Mouse (Mus musculus): ENCODE measurements around the gene Olfr99.
"Not testable (repeated sequence)": the region's sequence is repeated elsewhere in the genome, so short reads cannot be mapped to it uniquely, and the experiment has no call there.

Olfr99 gene

DNA sequence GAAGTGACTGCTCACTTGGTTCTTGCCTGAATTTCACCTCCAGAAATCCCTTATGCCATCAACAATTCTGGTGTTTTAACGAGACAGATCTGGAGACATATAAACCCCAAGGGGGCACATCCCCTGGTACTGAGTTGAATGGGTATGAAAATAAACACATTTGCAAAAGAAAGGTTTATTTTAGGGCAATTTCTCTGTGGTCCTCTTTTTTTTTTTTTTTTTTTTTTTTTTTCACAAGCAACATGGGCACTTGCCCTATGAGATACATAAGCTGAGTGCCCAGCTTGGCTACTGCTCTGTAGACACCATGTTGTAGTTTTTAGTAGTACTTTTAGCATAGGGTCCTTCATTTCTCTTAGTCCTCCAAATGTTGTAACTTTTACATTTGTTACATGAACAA, at the start of gene Olfr99:
Gene Olfr99, minus strand, starts transcription at position 101 of the 400 bp plus-strand sequence.
- DNase-seq, result no peak

DNA sequence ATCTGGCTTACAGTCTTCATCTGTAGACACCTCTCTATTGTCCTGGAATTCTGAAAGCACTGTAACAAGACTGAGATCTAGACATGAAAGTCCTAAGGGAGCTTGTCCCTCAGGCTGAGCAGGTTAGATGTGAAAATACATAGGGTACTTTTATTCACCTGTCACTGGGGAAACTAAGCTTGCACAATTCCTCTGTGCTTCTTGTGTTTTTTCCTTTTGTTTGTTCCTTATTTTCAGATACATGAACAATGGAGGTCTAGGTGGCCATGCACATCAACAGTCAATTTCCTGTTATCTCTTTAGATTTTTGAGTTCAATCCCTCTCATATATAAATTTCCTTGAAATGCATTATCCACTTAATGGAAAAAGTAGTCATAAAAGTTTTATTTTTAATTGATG, 33.7 kb upstream of the Olfr99 start, which contains the start of gene Olfr102:
Gene Olfr102, minus strand, starts transcription at position 101 of the 400 bp plus-strand sequence.
- DNase-seq, result no peak

DNA sequence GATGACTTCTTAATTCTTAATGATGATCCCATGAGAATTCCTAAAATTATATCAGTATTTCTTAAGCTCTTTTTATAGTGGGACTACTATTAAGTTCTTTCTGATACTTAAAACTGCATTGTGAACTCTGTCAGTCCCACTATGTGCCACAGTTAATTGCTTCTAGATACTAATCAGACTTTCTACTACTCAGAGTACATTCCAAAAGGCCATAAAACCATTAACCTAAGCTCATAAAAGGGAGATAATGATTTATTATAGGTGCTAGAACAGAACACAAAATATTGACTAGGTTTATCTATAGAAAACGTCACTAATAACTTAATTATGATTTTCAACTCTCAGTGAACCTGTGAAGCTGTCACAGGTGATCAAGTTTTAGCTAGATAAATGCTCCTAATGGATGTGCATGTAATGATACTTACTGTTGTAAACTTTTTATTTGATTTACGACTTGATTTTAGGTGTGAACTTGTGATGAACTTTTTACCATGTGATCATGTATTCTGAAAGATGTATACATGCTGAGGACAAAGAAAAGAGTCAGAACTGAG, 27.0 kb upstream of the Olfr99 start:
- no peak for DNase-seq

DNA sequence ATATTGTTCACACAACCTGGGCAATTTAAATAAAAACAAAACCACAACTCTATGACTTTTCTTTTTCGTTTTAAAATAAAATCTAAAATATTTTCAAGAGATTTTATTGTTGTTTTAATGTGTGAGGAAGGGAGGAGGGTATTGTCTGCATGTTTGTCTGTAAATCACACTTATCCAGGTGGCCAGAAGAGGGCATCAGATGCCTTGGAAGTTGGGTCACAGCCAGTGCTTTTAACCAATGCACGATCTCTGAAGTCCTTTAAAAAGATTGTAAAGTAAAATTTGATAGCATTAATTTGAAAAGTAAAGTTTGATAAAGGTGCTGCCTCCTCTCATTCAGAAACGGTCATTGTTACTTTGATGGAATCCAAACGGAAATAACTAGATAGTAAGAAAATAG, 25.2 kb upstream of the Olfr99 start:
- peak; percentile 1 to 4 for DNase-seq

DNA sequence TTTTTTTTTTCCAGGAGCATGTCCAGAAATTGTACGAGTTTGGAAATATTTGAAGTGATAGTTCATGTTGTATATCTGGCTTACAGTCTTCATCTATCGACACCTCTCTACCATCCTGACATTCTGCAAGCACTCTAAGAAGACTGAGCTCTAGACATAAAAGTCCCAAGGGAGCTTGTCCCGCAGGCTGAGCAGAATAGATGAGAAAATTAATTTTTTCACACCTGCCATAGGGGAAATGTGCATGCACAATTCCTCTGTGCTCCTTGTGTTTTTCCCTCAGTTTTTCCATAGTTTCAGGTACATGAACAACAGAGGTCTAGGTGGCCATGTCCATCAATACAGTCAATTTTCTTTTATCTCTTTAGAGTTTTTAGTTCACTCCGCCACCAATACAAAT, 21.0 kb upstream of the Olfr99 start, which contains the start of gene Olfr101:
Gene Olfr101, minus strand, starts transcription at position 101 of the 400 bp plus-strand sequence.
- DNase-seq, result no peak

DNA sequence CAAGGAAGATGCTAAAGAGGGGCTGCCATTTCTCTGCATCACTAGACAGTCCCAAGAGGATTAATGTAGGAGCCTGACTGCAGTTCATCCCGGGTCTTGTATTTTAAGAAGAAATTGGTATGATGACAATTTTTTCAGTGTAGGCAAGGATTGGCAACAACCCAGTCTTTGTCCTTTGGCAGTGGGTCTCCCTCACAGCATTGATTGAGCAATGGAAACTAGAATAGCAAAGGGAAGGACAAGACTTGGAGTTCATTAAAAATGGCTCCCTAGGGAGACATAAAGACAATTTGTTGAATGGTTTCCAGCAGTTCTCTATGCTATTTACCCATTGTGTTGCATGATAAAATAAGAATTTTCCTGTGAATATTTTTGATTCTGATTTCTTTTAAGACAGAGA, 2.9 kb downstream of the Olfr99 start:
- DNase-seq, result no peak

DNA sequence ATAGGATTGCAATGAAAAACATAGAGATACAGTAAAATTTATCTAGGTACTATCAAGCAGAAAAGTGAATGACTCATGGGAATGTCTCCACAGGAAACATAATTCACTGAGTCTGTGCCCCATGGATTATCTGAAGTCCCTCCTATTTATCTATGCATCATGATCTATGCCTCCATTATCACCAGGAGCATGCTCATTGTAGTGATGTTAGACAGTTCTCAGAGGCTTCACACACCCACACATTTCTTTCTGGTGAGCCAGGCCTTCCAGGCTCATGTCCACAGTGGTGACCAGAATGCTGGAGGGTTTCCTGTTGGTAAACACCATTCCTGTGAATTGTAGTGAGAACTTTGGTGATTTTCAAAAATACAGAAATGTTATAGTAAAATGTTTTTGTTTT, 6.7 kb downstream of the Olfr99 start:
- DNase-seq, result no peak

DNA sequence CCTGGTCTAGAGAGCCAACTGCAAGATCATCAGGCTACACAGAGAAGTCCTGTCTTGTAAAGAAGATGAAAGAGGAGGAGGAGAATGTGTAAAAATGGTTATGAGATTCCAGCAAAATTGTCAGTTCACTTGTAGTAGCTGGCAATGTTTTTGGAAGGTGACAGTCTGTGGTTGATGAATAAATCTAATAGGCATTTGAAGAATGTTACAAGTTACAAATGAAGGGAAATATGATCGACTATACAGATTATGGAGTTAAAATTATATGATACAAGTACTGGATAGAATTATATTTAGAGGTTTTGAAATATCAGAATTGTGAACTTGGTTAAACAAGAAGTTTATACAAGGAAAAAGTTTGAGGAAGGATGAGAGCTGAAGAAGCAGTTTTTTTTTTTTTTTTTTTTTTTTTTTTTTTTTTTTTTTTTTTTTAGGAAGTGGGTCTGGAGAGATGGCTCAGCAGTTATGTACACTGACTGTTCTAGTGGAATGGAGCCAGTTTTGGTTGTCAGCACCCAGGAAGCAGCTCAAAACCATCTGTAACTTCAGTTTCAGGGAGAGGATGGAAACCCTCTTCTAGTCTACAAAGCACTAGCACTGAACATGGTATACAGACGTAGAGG, 7.5 kb downstream of the Olfr99 start:
- DNase-seq, result no peak

DNA sequence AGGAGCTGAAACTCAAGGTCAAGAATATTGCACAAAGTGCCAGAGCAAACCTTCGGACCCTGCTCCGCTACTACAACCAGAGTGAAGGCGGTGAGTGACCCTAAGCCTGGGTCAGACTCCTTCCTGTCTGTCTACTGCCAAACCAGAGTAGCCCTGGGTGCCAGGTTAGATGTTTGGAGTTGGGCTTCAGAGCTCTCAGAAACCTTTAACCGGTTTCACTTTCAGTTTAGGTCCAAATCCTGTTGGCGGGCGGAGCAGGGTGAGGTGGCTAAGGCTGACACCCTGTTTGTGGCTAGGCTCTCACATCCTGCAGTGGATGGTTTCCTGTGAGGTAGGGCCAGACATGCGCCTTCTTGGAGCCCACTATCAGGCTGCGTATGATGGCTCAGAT, 12.6 kb downstream of the Olfr99 start:
- peak in 1 of 2 experiments; percentile 8 for DNase-seq

DNA sequence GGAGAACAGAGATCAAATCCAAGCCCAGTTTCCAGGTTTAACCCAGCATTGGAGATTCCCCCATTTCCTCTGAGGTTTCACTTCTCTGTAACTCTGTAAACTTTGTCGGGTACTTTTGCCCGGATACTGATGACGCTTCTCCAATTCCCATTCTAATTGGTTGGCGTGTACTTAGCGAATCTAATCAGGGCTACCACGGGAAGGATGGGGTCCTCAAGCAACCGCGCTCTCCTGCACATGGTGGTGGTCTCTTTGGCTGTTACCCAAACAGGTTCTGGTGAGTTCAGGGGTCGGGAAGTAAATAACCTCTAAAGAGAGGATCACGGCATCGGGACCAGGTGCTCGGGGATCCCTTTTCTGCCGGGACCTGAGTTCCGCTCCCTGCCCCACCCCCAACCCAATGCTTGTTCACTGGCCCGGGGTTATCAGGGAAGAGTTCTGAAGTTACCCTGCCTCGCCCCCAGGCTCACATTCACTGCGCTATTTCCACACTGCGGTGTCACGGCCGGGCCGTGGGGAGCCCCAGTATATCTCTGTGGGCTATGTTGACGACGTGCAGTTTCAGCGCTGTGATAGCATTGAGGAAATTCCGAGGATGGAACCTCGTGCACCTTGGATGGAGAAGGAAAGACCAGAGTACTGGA, 13.1 kb downstream of the Olfr99 start, which contains the start of gene H2-M3:
Gene H2-M3, plus strand, starts transcription at position 163 of the 644 bp plus-strand sequence.
- DNase-seq, result peak; percentile 89 to 91

DNA sequence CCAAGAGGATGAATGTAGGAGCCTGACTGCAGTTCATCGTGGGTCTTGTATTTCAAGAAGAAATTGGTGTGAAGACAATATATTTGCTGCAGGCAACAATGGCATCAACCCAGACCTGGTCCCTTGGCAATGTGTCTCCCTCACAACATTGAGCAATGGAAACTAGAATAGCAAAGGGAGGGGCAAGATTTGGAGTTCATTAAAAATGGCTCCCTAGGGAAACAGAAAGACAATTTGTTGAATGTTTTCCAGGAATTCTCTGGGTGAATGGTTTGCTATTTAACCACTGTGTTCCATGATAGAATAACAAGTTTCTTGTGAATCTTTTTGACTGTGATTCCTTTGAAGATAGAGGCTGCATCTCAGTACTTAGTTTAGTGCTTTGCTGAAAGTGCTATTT, 19.6 kb downstream of the Olfr99 start, which contains the start of gene Olfr98:
Gene Olfr98, minus strand, starts transcription at position 124 of the 400 bp plus-strand sequence.
- no peak for DNase-seq

DNA sequence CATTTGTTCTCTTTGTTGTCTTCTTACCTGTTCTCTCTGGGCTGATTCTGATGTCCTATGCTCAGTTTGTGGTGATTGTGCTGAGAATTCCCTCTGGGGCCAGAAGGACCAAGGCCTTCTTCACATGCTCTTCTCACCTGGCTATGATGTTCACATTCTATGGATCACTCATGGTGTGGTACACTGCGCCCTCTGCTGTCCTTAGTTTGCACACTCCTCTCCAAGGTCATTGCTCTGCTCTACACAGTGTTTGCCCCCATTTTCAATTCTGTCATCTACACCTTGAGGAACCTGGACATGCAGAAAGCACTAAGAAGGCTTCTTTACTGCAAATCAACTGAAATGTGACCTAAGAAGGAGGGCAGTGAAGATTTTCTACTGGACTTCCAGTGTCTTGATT, 32.7 kb downstream of the Olfr99 start:
- DNase-seq, result peak; percentile 23 to 32

DNA sequence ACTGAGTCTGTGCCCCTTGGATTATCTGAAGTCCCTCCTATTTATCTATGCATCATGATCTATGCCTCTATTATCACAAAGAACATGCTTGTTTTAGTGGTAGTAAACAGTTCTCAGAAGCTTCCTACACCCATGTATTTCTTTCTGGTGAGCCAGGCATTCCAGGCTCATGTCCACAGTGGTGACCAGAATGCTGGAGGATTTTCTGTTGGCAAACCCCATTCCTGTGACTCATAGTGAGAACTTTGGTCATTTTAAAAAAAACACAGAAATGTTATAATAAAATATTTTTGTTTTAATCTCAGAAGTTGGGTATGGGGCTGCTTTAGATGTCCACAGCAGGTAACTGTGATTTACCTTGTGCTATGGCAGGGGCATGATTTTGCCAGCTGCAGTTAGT, 33.8 kb downstream of the Olfr99 start:
- no peak for DNase-seq

DNA sequence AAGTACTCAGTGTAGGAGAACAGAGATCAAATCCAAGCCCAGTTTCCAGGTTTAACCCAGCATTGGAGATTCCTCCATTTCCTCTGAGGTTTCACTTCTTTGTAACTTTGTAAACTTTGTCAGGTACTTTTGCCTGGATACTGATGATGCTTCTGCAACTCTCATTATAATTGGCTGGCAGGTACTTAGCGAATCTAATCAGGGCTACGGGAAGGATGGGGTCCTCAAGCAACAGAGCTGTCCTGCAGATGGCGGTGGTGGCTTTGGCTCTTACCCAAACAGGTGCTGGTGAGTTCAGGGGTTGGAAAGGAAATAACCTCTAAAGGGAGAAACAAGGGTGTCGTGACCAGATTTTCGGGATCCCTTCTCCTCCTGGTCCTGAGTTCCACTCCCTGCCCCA, 36.5 kb downstream of the Olfr99 start:
- peak; percentile 28 to 33 for DNase-seq

DNA sequence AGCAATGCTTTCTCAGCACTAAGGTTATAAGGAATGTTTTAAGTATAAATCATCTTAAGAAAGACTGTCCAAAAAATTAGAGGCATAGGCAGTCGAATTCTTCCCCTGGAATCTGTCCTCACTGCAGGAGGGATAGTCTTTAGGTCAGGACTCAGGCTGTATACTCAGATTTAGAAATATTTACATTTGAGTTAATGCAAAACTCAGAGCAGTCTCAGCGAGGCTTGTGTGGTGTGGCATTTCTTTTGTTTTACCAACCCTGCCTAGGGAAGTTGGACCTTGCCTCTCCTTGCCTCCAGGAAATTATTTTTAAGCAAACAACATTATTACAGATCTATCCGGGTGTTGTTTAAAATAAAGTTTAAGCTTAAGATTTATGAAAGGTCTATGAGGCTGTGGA, 41.1 kb downstream of the Olfr99 start:
- no peak for DNase-seq

DNA sequence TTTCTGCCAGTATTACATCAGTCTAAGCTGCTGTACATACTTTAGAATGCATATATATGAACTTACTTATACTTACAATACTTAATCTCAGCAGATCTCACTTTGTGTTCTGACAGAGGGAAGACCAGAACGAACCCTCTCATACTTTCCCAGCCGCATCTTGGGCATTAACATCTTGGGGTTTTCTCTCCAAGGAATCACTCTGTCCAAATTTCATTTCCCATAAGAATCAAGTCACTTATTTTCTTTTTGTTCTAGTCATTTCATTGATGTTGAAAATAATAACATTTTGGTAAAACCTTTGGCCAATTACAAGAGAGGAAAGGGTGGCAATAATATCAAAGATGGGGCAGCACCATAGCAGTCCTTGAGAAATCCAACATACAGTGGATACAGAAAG, 46.0 kb downstream of the Olfr99 start, which contains the start of gene Olfr97:
Gene Olfr97, minus strand, starts transcription at position 101 of the 400 bp plus-strand sequence.
- not testable (repeated sequence) for DNase-seq
